Mouse (Mus musculus) Muller cell, postnatal 12 days (primary cell): ENCODE measurements around the gene Olfr591.
"Not testable (repeated sequence)": the region's sequence is repeated elsewhere in the genome, so short reads cannot be mapped to it uniquely, and the experiment has no call there.

Experiments
- DNase-seq: peaks from one replicate; pipeline ENCODE4 v3.0.0-alpha.2; 2015; ENCODE audit errors: inconsistent ontology term

Olfr591 gene

DNA sequence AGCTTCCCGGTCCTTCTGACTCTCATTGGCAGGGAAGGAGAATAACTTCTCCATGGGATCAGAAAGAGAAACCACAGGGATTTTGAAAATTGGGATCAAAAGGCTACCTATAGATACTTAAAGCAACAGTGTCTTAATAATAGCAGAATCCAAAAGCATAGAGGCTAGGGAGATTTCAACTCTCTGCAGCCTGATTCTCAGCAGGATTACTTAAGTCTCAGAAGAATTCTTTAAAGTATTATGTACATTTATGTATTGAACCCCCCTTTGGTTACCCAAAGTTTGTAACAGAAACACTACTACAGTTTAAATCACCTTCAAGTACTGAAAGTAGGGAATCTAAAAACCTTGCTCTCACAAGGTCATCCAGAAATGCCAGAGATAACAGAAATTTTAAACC lies at the start of gene Olfr591:
TSS of gene Olfr591 (minus strand) at position 101 of the 400 bp plus-strand sequence.
- no peak for DNase-seq

GRCm38 (mm10) chr7:103216696-103217095 lies 38.6 kb upstream of the Olfr591 start, which contains the start of gene Olfr594:
Gene Olfr594, plus strand, starts transcription at chr7:103216996.
- DNase-seq = no peak

DNA sequence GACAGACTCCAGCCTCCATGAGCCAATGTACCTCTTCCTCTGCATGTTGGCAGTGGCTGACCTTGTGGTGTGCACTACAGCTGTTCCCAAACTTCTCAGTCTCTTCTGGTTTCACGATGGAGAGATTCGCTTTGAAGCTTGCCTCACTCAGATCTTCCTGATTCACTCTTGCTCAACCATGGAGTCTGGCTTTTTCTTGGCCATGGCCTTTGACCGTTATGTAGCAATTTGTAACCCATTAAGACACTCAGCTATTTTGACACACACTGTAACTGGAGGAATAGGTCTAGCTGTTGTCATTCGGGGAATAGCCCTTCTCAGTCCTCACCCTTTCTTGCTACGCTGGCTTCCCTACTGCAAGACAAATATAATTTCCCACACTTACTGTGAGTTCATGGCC lies 33.9 kb upstream of the Olfr591 start:
- DNase-seq = not testable (repeated sequence)

DNA sequence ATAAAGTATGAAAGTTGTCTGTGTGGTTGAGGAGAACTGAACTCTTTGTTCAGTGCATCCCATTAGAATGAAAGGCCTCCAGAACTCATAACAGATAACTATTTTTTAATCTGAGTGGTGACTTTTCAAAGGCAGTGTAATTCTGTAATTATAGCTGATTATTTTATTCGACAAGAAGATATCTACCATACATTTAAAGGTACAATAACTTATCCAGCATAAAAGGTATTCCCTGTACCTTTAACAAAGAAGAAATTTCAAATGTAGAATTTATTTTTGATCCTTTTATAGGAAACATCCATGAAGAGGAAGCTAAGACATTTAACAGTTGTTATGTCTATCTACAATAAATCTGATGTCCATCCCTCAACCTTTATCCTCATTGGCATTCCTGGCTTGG lies 33.4 kb upstream of the Olfr591 start, which contains the start of gene Olfr593:
TSS of gene Olfr593 (plus strand) at position 301 of the 400 bp plus-strand sequence.
- no peak for DNase-seq

GRCm38 (mm10) chr7:103184503-103184902 lies 6.4 kb upstream of the Olfr591 start, which contains the start of gene Olfr592:
Gene Olfr592, plus strand, starts transcription at chr7:103184803.
- DNase-seq = not testable (repeated sequence)

DNA sequence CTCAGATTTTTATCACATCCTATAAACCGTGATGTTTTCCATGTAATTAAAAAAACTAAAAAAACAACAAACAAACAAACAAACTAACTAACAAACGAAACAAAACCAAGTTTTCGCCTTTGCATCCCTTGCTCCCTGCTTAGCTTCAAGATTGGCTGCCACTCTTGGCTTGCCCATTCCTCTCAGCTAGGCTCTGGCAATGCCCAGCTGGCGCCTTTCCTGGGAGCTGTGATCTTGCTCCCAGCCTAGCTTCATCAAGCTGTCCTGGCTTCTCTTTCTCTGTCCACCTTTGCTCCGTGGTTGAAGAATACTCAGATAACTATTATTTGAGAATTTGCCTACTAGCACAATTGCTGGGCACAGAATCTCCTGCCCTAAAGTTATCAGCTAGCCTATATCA lies 8.4 kb downstream of the Olfr591 start:
- no peak for DNase-seq

DNA sequence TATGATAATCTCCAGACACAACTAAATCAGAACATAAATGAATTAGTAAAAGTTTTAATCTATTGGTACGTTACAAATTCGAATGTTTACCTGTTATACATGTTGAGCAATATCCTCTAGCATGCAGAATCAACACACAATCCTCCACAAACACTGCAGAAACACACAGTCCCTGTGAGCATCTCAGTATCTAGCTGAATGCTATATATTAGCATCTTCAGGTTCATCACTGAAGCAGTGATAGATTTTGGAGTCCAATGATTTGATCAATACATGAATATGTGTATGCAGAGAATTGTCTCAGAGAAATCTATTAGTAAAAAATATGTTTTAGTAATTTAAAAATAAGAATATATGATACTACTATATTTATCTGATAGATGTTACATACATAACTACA lies 21.9 kb downstream of the Olfr591 start, which contains the start of gene Olfr589:
TSS of gene Olfr589 (minus strand) at position 101 of the 400 bp plus-strand sequence.
- DNase-seq = no peak

DNA sequence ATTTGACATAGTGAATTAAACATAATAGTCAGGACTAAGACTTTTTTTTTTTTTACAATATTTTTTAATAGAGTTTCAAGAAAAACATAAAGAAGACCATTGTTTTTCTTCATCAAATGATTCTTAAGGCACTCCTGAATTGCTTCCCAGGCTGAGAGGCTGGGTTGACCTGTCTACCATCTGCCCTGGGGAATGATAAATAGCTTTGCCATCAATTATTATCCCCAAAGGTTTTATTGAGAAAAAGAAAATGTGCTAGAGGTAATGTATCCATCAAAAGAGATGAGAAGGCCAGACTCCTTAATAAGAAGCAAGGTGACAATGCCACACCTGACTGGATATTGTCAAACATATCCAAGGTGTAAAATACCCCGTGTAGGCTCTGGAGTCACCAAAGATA lies 37.6 kb downstream of the Olfr591 start, which contains the start of gene Olfr588-ps1:
TSS of gene Olfr588-ps1 (plus strand) at position 301 of the 400 bp plus-strand sequence.
- no peak for DNase-seq

- DNase-seq = no peak
Observed at GRCm38 (mm10) chr7:103125538-103125937, 52.6 kb downstream of the Olfr591 start, which contains the start of gene Olfr586. Gene Olfr586, minus strand, starts transcription at chr7:103125638.

- DNase-seq = no peak
Observed at GRCm38 (mm10) chr7:103119406-103119805, 58.7 kb downstream of the Olfr591 start.
